Mouse (Mus musculus) myocyte (in vitro differentiated cells): ENCODE results near the gene Hoxb9. TPM values are rescaled to one million over a fixed set of nuclear protein-coding genes. Genes with fewer than 3 reads are reported as not detected.

Experiments
- H3K27me3 ChIP-seq: one replicate; pipeline ENCODE4 v1.6.1; 2011; ENCODE audit not compliant: control insufficient read depth, insufficient read depth, insufficient read length
- H3K36me3 ChIP-seq: one replicate; pipeline ENCODE4 v1.6.1; 2011; ENCODE audit not compliant: control insufficient read depth, insufficient read depth
- H3K4me2 ChIP-seq: one replicate; pipeline ENCODE4 v1.6.1; 2011; ENCODE audit warnings: low read depth, control low read depth
- H3K4me3 ChIP-seq: one replicate; pipeline ENCODE4 v1.5.1; 2011; ENCODE audit warnings: mild to moderate bottlenecking, control low read depth, moderate library complexity
- H3K79me2 ChIP-seq: one replicate; pipeline ENCODE4 v1.6.1; 2011; ENCODE audit not compliant: control insufficient read depth, insufficient read depth
- H3ac ChIP-seq: one replicate; pipeline ENCODE4 v1.6.1; 2011; ENCODE audit not compliant: control insufficient read depth, insufficient read length
- CEBPB ChIP-seq: IDR thresholded peaks from 2 replicates; pipeline ENCODE4 v1.6.1; 2011; ENCODE audit warnings: mild to moderate bottlenecking, moderate library complexity; ENCODE audit not compliant: poor library complexity, insufficient read depth, severe bottlenecking
- E2F4 ChIP-seq: IDR thresholded peaks from one replicate; pipeline ENCODE4 v1.6.1; 2011; ENCODE audit warnings: mild to moderate bottlenecking, control low read depth, moderate library complexity; ENCODE audit not compliant: insufficient read depth
- MAX ChIP-seq: IDR thresholded peaks from one replicate; pipeline ENCODE4 v1.6.1; 2011; ENCODE audit warnings: low read depth, mild to moderate bottlenecking, control low read depth
- MYOD1 ChIP-seq, 3 experiments: IDR thresholded peaks; one replicate each; pipeline ENCODE4 v1.6.1; 2011; ENCODE audit warnings: control low read depth in 2 of 3, low read depth in 2 of 3, mild to moderate bottlenecking in 2 of 3, moderate library complexity in 1 of 3; ENCODE audit not compliant: insufficient read length in 2 of 3, control insufficient read depth in 1 of 3
- MYOG ChIP-seq, 3 experiments: IDR thresholded peaks; one replicate each; pipeline ENCODE4 v1.6.1; 2011; ENCODE audit warnings: control low read depth in 2 of 3, low read depth in 2 of 3, mild to moderate bottlenecking in 2 of 3; ENCODE audit not compliant: insufficient read length in 2 of 3, control insufficient read depth in 1 of 3, insufficient read depth in 1 of 3
- POLR2A ChIP-seq: IDR thresholded peaks from one replicate; pipeline ENCODE4 v1.6.1; 2011; ENCODE audit warnings: low read depth, mild to moderate bottlenecking, control low read depth, moderate library complexity; ENCODE audit not compliant: insufficient read length
- POLR2AphosphoS2 ChIP-seq: IDR thresholded peaks from one replicate; pipeline ENCODE4 v1.6.1; 2011; ENCODE audit warnings: low read depth, control low read depth; ENCODE audit not compliant: insufficient read length
- REST ChIP-seq: IDR thresholded peaks from one replicate; pipeline ENCODE4 v1.6.1; 2011; ENCODE audit warnings: mild to moderate bottlenecking, control low read depth, moderate library complexity; ENCODE audit not compliant: insufficient read depth, insufficient read length
- SRF ChIP-seq: IDR thresholded peaks from one replicate; pipeline ENCODE4 v1.6.1; 2011; ENCODE audit warnings: low read depth; ENCODE audit not compliant: control insufficient read depth, insufficient read length
- TCF12 ChIP-seq: IDR thresholded peaks from one replicate; pipeline ENCODE4 v1.6.1; 2011; ENCODE audit warnings: mild to moderate bottlenecking, control low read depth; ENCODE audit not compliant: poor library complexity, insufficient read depth, severe bottlenecking
- TCF3 ChIP-seq: IDR thresholded peaks from one replicate; pipeline ENCODE4 v1.6.1; 2011; ENCODE audit warnings: low read depth, control low read depth; ENCODE audit not compliant: insufficient read length
- USF1 ChIP-seq: IDR thresholded peaks from one replicate; pipeline ENCODE4 v1.6.1; 2011; ENCODE audit warnings: low read depth, mild to moderate bottlenecking, control low read depth, moderate library complexity
- polyA plus RNA-seq: library from polyadenylated mRNA; unstranded; fragments of >200 nt; fragmentation: generic; extraction: Trizol; gene quantifications from one replicate; pipeline ENCODE4 v1.2.1, GENCODE M21; 2012; ENCODE audit warnings: missing spikeins

The Hoxb9 gene
- polyA plus RNA-seq, 1 experiment = 0.24 TPM

DNA sequence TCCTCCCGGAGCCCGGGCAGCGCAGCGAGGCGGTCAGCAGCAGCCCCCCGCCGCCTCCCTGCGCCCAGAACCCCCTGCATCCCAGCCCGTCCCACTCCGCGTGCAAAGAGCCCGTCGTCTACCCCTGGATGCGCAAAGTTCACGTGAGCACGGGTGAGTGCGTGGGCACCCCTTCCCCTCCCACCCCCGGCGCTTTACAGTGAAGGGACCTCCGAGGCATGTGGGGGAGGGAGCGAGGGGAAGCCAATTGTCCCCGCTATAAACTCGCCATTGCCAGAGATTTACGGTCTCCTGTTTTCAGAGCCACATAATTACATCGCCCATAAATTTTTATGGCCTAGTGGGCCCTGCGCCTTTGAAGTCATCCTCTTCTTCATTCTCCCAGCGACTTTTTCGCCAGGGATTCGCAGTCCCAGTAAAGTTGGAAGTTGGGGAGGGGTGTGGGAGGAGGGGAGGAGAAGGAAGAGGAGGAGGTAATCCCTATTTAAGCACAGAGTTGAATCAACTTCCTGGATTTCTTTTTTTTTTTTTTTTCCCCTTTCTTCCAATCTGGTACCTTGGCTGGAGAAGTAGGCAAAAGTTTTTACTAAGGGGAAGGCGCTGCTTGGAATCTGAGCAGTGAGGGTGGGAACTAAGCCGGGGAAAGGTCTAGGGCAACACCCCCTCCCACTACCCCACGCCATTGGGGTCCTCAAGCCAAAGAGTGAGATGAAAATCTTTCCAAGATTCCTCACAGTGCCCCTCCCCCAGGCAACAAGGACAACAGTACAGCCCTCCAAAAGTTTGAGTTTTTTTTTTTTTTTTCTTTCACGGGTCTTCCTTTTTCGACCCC lies 48.0 kb downstream of the Hoxb9 start:
- peak overlapping the region; percentile 58 for H3K4me2 ChIP-seq
- TF ChIP-seq TCF12 = no peak
- no peak for TF ChIP-seq POLR2A
- TF ChIP-seq REST = no peak
- no peak for TF ChIP-seq POLR2AphosphoS2
- no peak for TF ChIP-seq E2F4
- no peak for TF ChIP-seq MYOD1 (IDR thresholded peaks at IDR 0.05; ENCODE audit: control insufficient read depth in 1 of 3, insufficient read length in 2 of 3, low read depth in 2 of 3)
- no peak for TF ChIP-seq USF1
- no peak for TF ChIP-seq MYOG (IDR thresholded peaks at IDR 0.05; ENCODE audit: control insufficient read depth in 1 of 3, insufficient read depth in 1 of 3, insufficient read length in 2 of 3, low read depth in 2 of 3)
- no peak for TF ChIP-seq MAX
- no peak for TF ChIP-seq TCF3
- TF ChIP-seq CEBPB = no peak
- no peak for TF ChIP-seq SRF
- H3K27me3 ChIP-seq = peaks cover 83% of the 10 kb centered on the region
- H3K4me3 ChIP-seq = no peak overlapping the region
- H3K36me3 ChIP-seq = no peaks in the 10 kb centered on the region
- no peaks in the 10 kb centered on the region for H3K79me2 ChIP-seq
- no peak overlapping the region for H3ac ChIP-seq

DNA sequence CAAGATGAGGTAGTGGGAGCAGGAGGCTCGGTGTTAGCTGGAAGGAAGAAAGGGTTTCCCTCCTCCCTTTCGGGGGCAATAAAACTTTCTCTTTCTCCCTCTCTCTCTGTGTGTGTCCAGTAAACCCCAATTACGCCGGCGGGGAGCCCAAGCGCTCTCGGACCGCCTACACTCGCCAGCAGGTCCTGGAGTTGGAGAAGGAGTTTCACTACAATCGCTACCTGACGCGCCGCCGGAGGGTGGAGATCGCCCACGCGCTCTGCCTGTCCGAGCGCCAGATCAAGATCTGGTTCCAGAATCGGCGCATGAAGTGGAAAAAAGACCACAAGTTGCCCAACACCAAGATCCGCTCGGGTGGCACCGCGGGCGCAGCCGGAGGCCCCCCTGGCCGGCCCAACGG lies 48.7 kb downstream of the Hoxb9 start:
- Histone ChIP-seq H3ac (no peak overlapping the region), H3K79me2 (no peaks in the 10 kb centered on the region), H3K27me3 (peaks cover 83% of the 10 kb centered on the region)

DNA sequence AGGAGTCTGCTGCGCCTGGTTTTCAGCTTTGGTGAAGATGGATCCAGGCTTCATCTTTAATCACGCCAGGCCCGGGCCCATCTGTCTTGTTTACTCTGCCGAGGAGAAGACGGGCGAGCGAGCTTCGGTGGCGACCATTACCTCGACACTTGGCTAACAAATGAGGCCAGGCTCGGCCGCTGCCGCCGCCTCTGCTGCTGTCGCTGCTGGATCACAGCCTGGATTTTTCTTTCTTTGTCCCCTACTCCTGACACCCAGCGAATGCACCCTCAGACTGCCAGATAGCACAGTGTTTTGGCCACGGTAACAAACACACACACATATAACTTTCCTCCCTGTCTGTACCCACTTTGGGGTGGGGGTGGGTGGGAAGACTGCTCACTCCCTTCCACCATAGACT lies 49.4 kb downstream of the Hoxb9 start:
- no peak overlapping the region for H3K4me2 ChIP-seq
- H3K79me2 ChIP-seq = no peaks in the 10 kb centered on the region
- no peak for TF ChIP-seq REST
- no peak for TF ChIP-seq TCF12
- no peak for TF ChIP-seq POLR2AphosphoS2
- no peak for TF ChIP-seq TCF3
- no peak for TF ChIP-seq MYOG (IDR thresholded peaks at IDR 0.05; ENCODE audit: control insufficient read depth in 1 of 3, insufficient read depth in 1 of 3, insufficient read length in 2 of 3, low read depth in 2 of 3)
- TF ChIP-seq MAX = no peak
- no peak for TF ChIP-seq E2F4
- no peak for TF ChIP-seq CEBPB
- no peak for TF ChIP-seq POLR2A
- no peak for TF ChIP-seq SRF
- TF ChIP-seq USF1 = no peak
- TF ChIP-seq MYOD1 (IDR thresholded peaks at IDR 0.05; ENCODE audit: control insufficient read depth in 1 of 3, insufficient read length in 2 of 3, low read depth in 2 of 3) = no peak
- no peak overlapping the region for H3K4me3 ChIP-seq
- H3K36me3 ChIP-seq = no peaks in the 10 kb centered on the region
- peaks cover 83% of the 10 kb centered on the region for H3K27me3 ChIP-seq
- H3ac ChIP-seq = no peak overlapping the region

More for the DNA sequence above, 48.7 kb downstream of the Hoxb9 start:
- Histone ChIP-seq H3K36me3 (no peaks in the 10 kb centered on the region), H3K4me3 (no peak overlapping the region), H3K4me2 (peak overlapping the region; percentile 58)
- no peak for TF ChIP-seq MAX
- TF ChIP-seq POLR2A = no peak
- no peak for TF ChIP-seq REST
- TF ChIP-seq E2F4 = no peak
- no peak for TF ChIP-seq SRF
- TF ChIP-seq TCF3 = no peak
- no peak for TF ChIP-seq USF1
- TF ChIP-seq TCF12 = no peak
- TF ChIP-seq CEBPB = no peak
- TF ChIP-seq MYOG (IDR thresholded peaks at IDR 0.05; ENCODE audit: control insufficient read depth in 1 of 3, insufficient read depth in 1 of 3, insufficient read length in 2 of 3, low read depth in 2 of 3) = no peak
- TF ChIP-seq POLR2AphosphoS2 = no peak

DNA sequence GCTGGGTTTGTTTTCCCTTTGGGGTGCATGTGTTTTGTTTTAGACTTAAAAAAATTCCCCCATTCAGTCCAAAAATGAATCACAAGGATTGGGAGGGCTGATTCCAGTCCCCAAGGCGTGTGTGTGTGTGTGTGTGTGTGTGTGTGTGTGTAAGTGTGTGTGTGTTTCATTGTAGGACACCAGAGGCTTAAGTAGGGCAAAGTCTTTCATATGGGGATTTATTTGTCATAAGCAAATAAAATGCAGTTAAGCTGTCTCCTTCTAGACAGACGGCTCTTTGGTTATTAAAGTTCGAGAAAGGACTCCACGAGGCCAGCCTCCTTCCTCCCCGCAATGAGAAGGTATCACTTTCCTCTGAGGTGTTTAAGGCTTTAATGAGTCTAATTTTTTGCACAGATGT lies 50.6 kb downstream of the Hoxb9 start:
- no peak overlapping the region for H3K4me2 ChIP-seq
- peaks cover 84% of the 10 kb centered on the region for H3K27me3 ChIP-seq
- H3ac ChIP-seq = no peak overlapping the region

More for the DNA sequence above, 50.6 kb downstream of the Hoxb9 start:
- no peaks in the 10 kb centered on the region for H3K36me3 ChIP-seq
- H3K79me2 ChIP-seq = no peaks in the 10 kb centered on the region
- TF ChIP-seq REST (no peak), MAX (no peak), POLR2A (no peak), CEBPB (no peak), POLR2AphosphoS2 (no peak), TCF3 (no peak), MYOD1 (IDR thresholded peaks at IDR 0.05; ENCODE audit: control insufficient read depth in 1 of 3, insufficient read length in 2 of 3, low read depth in 2 of 3) (no peak), TCF12 (no peak), E2F4 (no peak), SRF (no peak), USF1 (no peak), MYOG (IDR thresholded peaks at IDR 0.05; ENCODE audit: control insufficient read depth in 1 of 3, insufficient read depth in 1 of 3, insufficient read length in 2 of 3, low read depth in 2 of 3) (no peak)
- H3K4me3 ChIP-seq = no peak overlapping the region
